Mouse (Mus musculus) kidney, postnatal 0 days (tissue): ENCODE measurements around the gene Psmd11. TPM values are rescaled to one million over a fixed set of nuclear protein-coding genes. Genes with fewer than 3 reads are reported as not detected.

Experiments used
- ATAC-seq: fragments of 200-750 bp; cut with Nextera tagmentation; replicated peaks from 2 replicates; pipeline ENCODE4 v1.8.0; 2017; ENCODE audit warnings: low read depth, moderate number of reproducible peaks, moderate TSS enrichment, moderate library complexity; ENCODE audit not compliant: low FRiP score
- DNase-seq: peaks from one replicate; pipeline ENCODE4 v3.0.0-alpha.2; 2016; ENCODE audit warnings: low spot score
- H3K27ac ChIP-seq: fragments of 300-500 bp; sonication (generic); 2 replicates; pipeline ENCODE4 v1.5.1; 2014; ENCODE audit warnings: mild to moderate bottlenecking
- H3K27me3 ChIP-seq: fragments of 300-500 bp; sonication (generic); 2 replicates; pipeline ENCODE4 v1.6.1; 2014; ENCODE audit warnings: low read length, mixed read lengths; ENCODE audit not compliant: insufficient read depth
- H3K36me3 ChIP-seq: fragments of 300-500 bp; sonication (generic); 2 replicates; pipeline ENCODE4 v1.6.1; 2014; ENCODE audit warnings: low read length, mixed read lengths; ENCODE audit not compliant: insufficient read depth
- H3K4me1 ChIP-seq: fragments of 300-500 bp; sonication (generic); replicated peaks from 2 replicates; pipeline ENCODE4 v1.6.1; 2014; ENCODE audit warnings: antibody characterized with exemption, low read length, mixed read lengths; ENCODE audit not compliant: insufficient read depth
- H3K4me2 ChIP-seq: fragments of 300-500 bp; sonication (generic); 2 replicates; pipeline ENCODE4 v1.6.1; 2014; ENCODE audit warnings: mild to moderate bottlenecking, low read length, moderate library complexity, mixed read lengths
- H3K4me3 ChIP-seq: fragments of 300-500 bp; sonication (generic); replicated peaks from 2 replicates; pipeline ENCODE4 v1.5.1; 2014; ENCODE audit warnings: low read depth, low read length
- H3K9ac ChIP-seq: fragments of 300-500 bp; sonication (generic); 2 replicates; pipeline ENCODE4 v1.6.1; 2014; ENCODE audit warnings: low read depth, low read length
- H3K9me3 ChIP-seq: fragments of 300-500 bp; sonication (generic); replicated peaks from 2 replicates; pipeline ENCODE4 v1.6.1; 2016; ENCODE audit warnings: low read length, inconsistent platforms, mixed read lengths
- CTCF ChIP-seq: IDR thresholded peaks from 2 replicates; pipeline ENCODE4 v1.5.1; 2016; ENCODE audit warnings: antibody characterized with exemption, low read depth, mild to moderate bottlenecking, moderate library complexity
- WGBS: fragments of 180-500 bp; shearing (Covaris S2); extraction: QIAGEN DNeasy Blood & Tissue Kit; methylation state at CpG from one replicate; pipeline ENCODE4 v1.1.7; 2014; 5-methylcytosine and 5-hydroxymethylcytosine counted together
- polyA plus RNA-seq: library from polyadenylated mRNA; unstranded; fragments of >200 nt; fragmentation: Nextera tagmentation; extraction: Ambion mirVana; gene quantifications from 2 replicates; pipeline ENCODE4 v1.2.1, GENCODE M21; 2015

Gene Psmd11
- polyA plus RNA-seq, 1 experiment from 2014 or later = 249 TPM

GRCm38 (mm10) chr11:80474846-80475245 lies 46.4 kb downstream of the Psmd11 start:
- Histone ChIP-seq H3K4me1 (peaks cover 11% of the 10 kb centered on the region), H3K4me3 (no peak overlapping the region), H3K27me3 (no peaks in the 10 kb centered on the region), H3K4me2 (no peak overlapping the region), H3K36me3 (peaks cover 16% of the 10 kb centered on the region), H3K27ac (no peak overlapping the region), H3K9me3 (no peaks in the 10 kb centered on the region), H3K9ac (no peak overlapping the region)
- DNase-seq (no peak), ATAC-seq (no peak)
- WGBS = 92% methylated on average over 11 of the region's 11 CpGs
- TF ChIP-seq CTCF = no peak

GRCm38 (mm10) chr11:80475544-80475943 lies 47.1 kb downstream of the Psmd11 start:
- TF ChIP-seq CTCF = no peak
- H3K27me3 ChIP-seq = no peaks in the 10 kb centered on the region
- H3K9ac ChIP-seq = no peak overlapping the region
- peaks cover 9% of the 10 kb centered on the region; the same call in 1 of the 2 replicates for H3K36me3 ChIP-seq
- ATAC-seq (no peak), DNase-seq (no peak)
- H3K4me2 ChIP-seq = no peak overlapping the region
- 85% methylated on average over 9 of the region's 9 CpGs for WGBS
- H3K4me3 ChIP-seq = no peak overlapping the region
- H3K9me3 ChIP-seq = no peaks in the 10 kb centered on the region
- no peak overlapping the region for H3K27ac ChIP-seq
- peaks cover 11% of the 10 kb centered on the region for H3K4me1 ChIP-seq

- peak within 1 kb of the TSS; percentile 64 for H3K9ac ChIP-seq
- no peaks in the 10 kb centered on the region for H3K27me3 ChIP-seq
- WGBS = under 1% methylated on average over 89 of the region's 116 CpGs
- peak; percentile 60 for TF ChIP-seq CTCF
- peak within 1 kb of the TSS; percentile 36; the same call in 1 of the 2 replicates for H3K27ac ChIP-seq
- DNase-seq (peak; percentile 91), ATAC-seq (peak; percentile 90)
- H3K9me3 ChIP-seq = no peaks in the 10 kb centered on the region
- peak within 1 kb of the TSS; percentile 97 for H3K4me2 ChIP-seq
- peaks cover 11% of the 10 kb centered on the region for H3K4me1 ChIP-seq
- peaks cover 5% of the 10 kb centered on the region; the same call in 1 of the 2 replicates for H3K36me3 ChIP-seq
- peak within 1 kb of the TSS; percentile 47 for H3K4me3 ChIP-seq
These were observed 48.1 kb downstream of the Psmd11 start, which contains the start of gene Cdk5r1 for GRCm38 (mm10) chr11:80476222-80477189. TSS of gene Cdk5r1 (plus strand) at chr11:80477023.

GRCm38 (mm10) chr11:80477341-80478199 lies 49.2 kb downstream of the Psmd11 start:
- H3K4me2 ChIP-seq = peak overlapping the region; percentile 97
- H3K4me1 ChIP-seq = peaks cover 11% of the 10 kb centered on the region
- peak overlapping the region; percentile 64 for H3K9ac ChIP-seq
- ATAC-seq (peak; percentile 18; the same call in 1 of the 2 replicates), DNase-seq (peak; percentile 22)
- peak overlapping the region; percentile 47 for H3K4me3 ChIP-seq
- TF ChIP-seq CTCF = no peak
- WGBS = 16% methylated on average over 54 of the region's 55 CpGs
- H3K9me3 ChIP-seq = no peaks in the 10 kb centered on the region
- H3K27ac ChIP-seq = no peak overlapping the region
- H3K27me3 ChIP-seq = no peaks in the 10 kb centered on the region
- no peaks in the 10 kb centered on the region; the same call in 1 of the 2 replicates for H3K36me3 ChIP-seq

- Histone ChIP-seq H3K27me3 (no peaks in the 10 kb centered on the region), H3K9ac (no peak overlapping the region), H3K9me3 (no peaks in the 10 kb centered on the region), H3K4me2 (no peak overlapping the region), H3K4me3 (no peak overlapping the region), H3K27ac (no peak overlapping the region), H3K4me1 (peaks cover 11% of the 10 kb centered on the region), H3K36me3 (no peaks in the 10 kb centered on the region; the same call in 1 of the 2 replicates)
- TF ChIP-seq CTCF = no peak
- DNase-seq = no peak
- ATAC-seq = no peak
- WGBS = 54% methylated on average over 14 of the region's 14 CpGs
These were observed 50.4 kb downstream of the Psmd11 start for GRCm38 (mm10) chr11:80478694-80479412.
